Mouse (Mus musculus) frontal cortex, postnatal 10 days (tissue): Measurements from ENCODE around the gene Fndc4.

Source experiments
- DNase-seq, 2 experiments: peaks; one replicate each; pipeline ENCODE4 v3.0.0; 2022; ENCODE audit warnings: low spot score in 2 of 2, mixed read lengths in 1 of 2

The Fndc4 gene

GRCm38 (mm10) chr5:31295606-31296141 is at the start of gene Fndc4:
Fndc4 (minus strand) TSS chr5:31296080.
- DNase-seq = peak in 1 of 2 experiments; percentile 55

- peak in 1 of 2 experiments; percentile 27 for DNase-seq
Observed at GRCm38 (mm10) chr5:31328255-31328654, 32.4 kb upstream of the Fndc4 start.

- no peak for DNase-seq
Observed at GRCm38 (mm10) chr5:31326850-31327249, 31.0 kb upstream of the Fndc4 start.

- DNase-seq = no peak
Observed at GRCm38 (mm10) chr5:31324085-31324484, 28.2 kb upstream of the Fndc4 start.

- no peak for DNase-seq
Observed at GRCm38 (mm10) chr5:31322776-31323175, 26.9 kb upstream of the Fndc4 start.

- no peak for DNase-seq
Observed at GRCm38 (mm10) chr5:31312806-31313205, 16.9 kb upstream of the Fndc4 start.

GRCm38 (mm10) chr5:31303093-31303492 is 7.2 kb upstream of the Fndc4 start:
- DNase-seq = no peak

- DNase-seq = no peak
Observed at GRCm38 (mm10) chr5:31301866-31302265, 6.0 kb upstream of the Fndc4 start.

GRCm38 (mm10) chr5:31298486-31298885 is 2.6 kb upstream of the Fndc4 start:
- no peak for DNase-seq

- DNase-seq = no peak
Observed at GRCm38 (mm10) chr5:31297981-31298380, 2.1 kb upstream of the Fndc4 start.

- no peak for DNase-seq
Observed at GRCm38 (mm10) chr5:31297047-31297757, 1.3 kb upstream of the Fndc4 start, which contains the start of gene Gckr. Gckr (plus strand) TSS chr5:31297443.

- peak in 1 of 2 experiments; percentile 22 for DNase-seq
Observed at GRCm38 (mm10) chr5:31294964-31295605, 795 bp downstream of the Fndc4 start.

GRCm38 (mm10) chr5:31291361-31291688 is 4.6 kb downstream of the Fndc4 start:
- DNase-seq = no peak

GRCm38 (mm10) chr5:31290521-31291360 is 5.1 kb downstream of the Fndc4 start, which contains the start of gene Ift172:
Ift172 (minus strand) TSS chr5:31291116.
- peak; percentile 94 to 96 for DNase-seq

GRCm38 (mm10) chr5:31289626-31290230 is 6.2 kb downstream of the Fndc4 start:
- no peak for DNase-seq

GRCm38 (mm10) chr5:31288655-31289054 is 7.2 kb downstream of the Fndc4 start:
- no peak for DNase-seq

- no peak for DNase-seq
Observed at GRCm38 (mm10) chr5:31288225-31288624, 7.7 kb downstream of the Fndc4 start.

- DNase-seq = no peak
Observed at GRCm38 (mm10) chr5:31279245-31279988, 16.5 kb downstream of the Fndc4 start.

- no peak for DNase-seq
Observed at GRCm38 (mm10) chr5:31273018-31273417, 22.9 kb downstream of the Fndc4 start.

- no peak for DNase-seq
Observed at GRCm38 (mm10) chr5:31267686-31268085, 28.2 kb downstream of the Fndc4 start.

GRCm38 (mm10) chr5:31266101-31266500 is 29.8 kb downstream of the Fndc4 start:
- no peak for DNase-seq
